Mouse (Mus musculus): ENCODE measurements around the gene Plxdc2. TPM values are rescaled to one million over a fixed set of nuclear protein-coding genes. Genes with fewer than 3 reads are reported as not detected.

The Plxdc2 gene
- polyA plus RNA-seq, 1 experiment from 2014 or later: 19.7 TPM

GRCm38 (mm10) chr2:16357946-16358345 lies 1.8 kb downstream of the Plxdc2 start:
- Histone ChIP-seq H3K9me3 (ENCODE audit: control insufficient read depth, low read length) (no peaks in the 10 kb centered on the region), H3K4me3 (ENCODE audit: low read depth, low read length) (peak overlapping the region; percentile 62), H3K27ac (ENCODE audit: low read depth, low read length) (no peak overlapping the region), H3K36me3 (ENCODE audit: control insufficient read depth, insufficient read depth, low read length) (no peaks in the 10 kb centered on the region), H3K4me2 (replicated peaks; ENCODE audit: low read depth, low read length) (peak overlapping the region; percentile 87), H3K27me3 (ENCODE audit: control insufficient read depth, insufficient read depth, low read length) (peaks cover 3% of the 10 kb centered on the region; the same call in 1 of the 2 replicates), H3K4me1 (replicated peaks; ENCODE audit: control insufficient read depth, insufficient read depth, low read length) (no peaks in the 10 kb centered on the region), H3K9ac (ENCODE audit: low read depth, low read length) (0 out of 2 replicates have a peak overlapping the region, but pooled peaks have one; percentile 24)
- DNase-seq (ENCODE audit: low spot score) (no peak), ATAC-seq (ENCODE audit: low FRiP score) (no peak)
- WGBS: 11% methylated on average over 1 of the region's 1 CpGs

GRCm38 (mm10) chr2:16359341-16359928 lies 3.3 kb downstream of the Plxdc2 start:
- DNase-seq (ENCODE audit: low spot score) (peak; percentile 22), ATAC-seq (ENCODE audit: low FRiP score) (no peak)
- Histone ChIP-seq H3K27ac (ENCODE audit: low read depth, low read length) (no peak overlapping the region), H3K4me3 (ENCODE audit: low read depth, low read length) (no peak overlapping the region), H3K4me1 (replicated peaks; ENCODE audit: control insufficient read depth, insufficient read depth, low read length) (no peaks in the 10 kb centered on the region), H3K36me3 (ENCODE audit: control insufficient read depth, insufficient read depth, low read length) (no peaks in the 10 kb centered on the region), H3K9ac (ENCODE audit: low read depth, low read length) (no peak overlapping the region), H3K27me3 (ENCODE audit: control insufficient read depth, insufficient read depth, low read length) (peaks cover 3% of the 10 kb centered on the region; the same call in 1 of the 2 replicates), H3K9me3 (ENCODE audit: control insufficient read depth, low read length) (no peaks in the 10 kb centered on the region), H3K4me2 (replicated peaks; ENCODE audit: low read depth, low read length) (no peak overlapping the region)
- WGBS: 72% methylated on average over 3 of the region's 3 CpGs

- Histone ChIP-seq H3K4me2 (replicated peaks; ENCODE audit: low read depth, low read length) (no peak overlapping the region), H3K36me3 (ENCODE audit: control insufficient read depth, insufficient read depth, low read length) (no peaks in the 10 kb centered on the region), H3K4me1 (replicated peaks; ENCODE audit: control insufficient read depth, insufficient read depth, low read length) (no peaks in the 10 kb centered on the region), H3K9me3 (ENCODE audit: control insufficient read depth, low read length) (no peaks in the 10 kb centered on the region), H3K9ac (ENCODE audit: low read depth, low read length) (no peak overlapping the region), H3K27ac (ENCODE audit: low read depth, low read length) (no peak overlapping the region), H3K27me3 (ENCODE audit: control insufficient read depth, insufficient read depth, low read length) (no peaks in the 10 kb centered on the region), H3K4me3 (ENCODE audit: low read depth, low read length) (no peak overlapping the region)
- no peak for ATAC-seq (ENCODE audit: low FRiP score)
- 88% methylated on average over 1 of the region's 1 CpGs for WGBS
- DNase-seq (ENCODE audit: low spot score): no peak
Measured at GRCm38 (mm10) chr2:16364749-16365148, 8.6 kb downstream of the Plxdc2 start.

- Histone ChIP-seq H3K9me3 (ENCODE audit: control insufficient read depth, low read length) (no peaks in the 10 kb centered on the region), H3K4me2 (replicated peaks; ENCODE audit: low read depth, low read length) (no peak overlapping the region), H3K4me1 (replicated peaks; ENCODE audit: control insufficient read depth, insufficient read depth, low read length) (no peaks in the 10 kb centered on the region), H3K9ac (ENCODE audit: low read depth, low read length) (no peak overlapping the region), H3K4me3 (ENCODE audit: low read depth, low read length) (no peak overlapping the region), H3K27ac (ENCODE audit: low read depth, low read length) (no peak overlapping the region), H3K27me3 (ENCODE audit: control insufficient read depth, insufficient read depth, low read length) (no peaks in the 10 kb centered on the region), H3K36me3 (ENCODE audit: control insufficient read depth, insufficient read depth, low read length) (no peaks in the 10 kb centered on the region)
- ATAC-seq (ENCODE audit: low FRiP score) (no peak), DNase-seq (ENCODE audit: low spot score) (no peak)
- WGBS: 60% methylated on average over 4 of the region's 4 CpGs
Measured at GRCm38 (mm10) chr2:16365830-16366401, 9.8 kb downstream of the Plxdc2 start.

GRCm38 (mm10) chr2:16370419-16370818 lies 14.3 kb downstream of the Plxdc2 start:
- Histone ChIP-seq H3K4me3 (ENCODE audit: low read depth, low read length) (no peak overlapping the region), H3K9me3 (ENCODE audit: control insufficient read depth, low read length) (no peaks in the 10 kb centered on the region), H3K27ac (ENCODE audit: low read depth, low read length) (no peak overlapping the region), H3K4me2 (replicated peaks; ENCODE audit: low read depth, low read length) (no peak overlapping the region), H3K4me1 (replicated peaks; ENCODE audit: control insufficient read depth, insufficient read depth, low read length) (no peaks in the 10 kb centered on the region), H3K36me3 (ENCODE audit: control insufficient read depth, insufficient read depth, low read length) (no peaks in the 10 kb centered on the region), H3K27me3 (ENCODE audit: control insufficient read depth, insufficient read depth, low read length) (no peaks in the 10 kb centered on the region), H3K9ac (ENCODE audit: low read depth, low read length) (no peak overlapping the region)
- DNase-seq (ENCODE audit: low spot score) (no peak), ATAC-seq (ENCODE audit: low FRiP score) (no peak)
- 92% methylated on average over 1 of the region's 1 CpGs for WGBS

GRCm38 (mm10) chr2:16374288-16374687 lies 18.2 kb downstream of the Plxdc2 start:
- Histone ChIP-seq H3K27ac (ENCODE audit: low read depth, low read length) (no peak overlapping the region), H3K4me3 (ENCODE audit: low read depth, low read length) (no peak overlapping the region), H3K4me2 (replicated peaks; ENCODE audit: low read depth, low read length) (no peak overlapping the region), H3K9me3 (ENCODE audit: control insufficient read depth, low read length) (no peaks in the 10 kb centered on the region), H3K36me3 (ENCODE audit: control insufficient read depth, insufficient read depth, low read length) (no peaks in the 10 kb centered on the region), H3K9ac (ENCODE audit: low read depth, low read length) (no peak overlapping the region), H3K27me3 (ENCODE audit: control insufficient read depth, insufficient read depth, low read length) (no peaks in the 10 kb centered on the region), H3K4me1 (replicated peaks; ENCODE audit: control insufficient read depth, insufficient read depth, low read length) (no peaks in the 10 kb centered on the region)
- no peak for ATAC-seq (ENCODE audit: low FRiP score)
- DNase-seq (ENCODE audit: low spot score): no peak

GRCm38 (mm10) chr2:16386206-16386605 lies 30.1 kb downstream of the Plxdc2 start:
- no peak for DNase-seq (ENCODE audit: low spot score)
- H3K36me3 ChIP-seq (ENCODE audit: control insufficient read depth, insufficient read depth, low read length): no peaks in the 10 kb centered on the region
- no peaks in the 10 kb centered on the region for H3K9me3 ChIP-seq (ENCODE audit: control insufficient read depth, low read length)
- no peak overlapping the region for H3K4me3 ChIP-seq (ENCODE audit: low read depth, low read length)
- no peak overlapping the region for H3K27ac ChIP-seq (ENCODE audit: low read depth, low read length)
- 88% methylated on average over 1 of the region's 1 CpGs for WGBS
- H3K9ac ChIP-seq (ENCODE audit: low read depth, low read length): no peak overlapping the region
- no peak for ATAC-seq (ENCODE audit: low FRiP score)
- H3K27me3 ChIP-seq (ENCODE audit: control insufficient read depth, insufficient read depth, low read length): no peaks in the 10 kb centered on the region
- H3K4me1 ChIP-seq (replicated peaks; ENCODE audit: control insufficient read depth, insufficient read depth, low read length): no peaks in the 10 kb centered on the region
- no peak overlapping the region for H3K4me2 ChIP-seq (replicated peaks; ENCODE audit: low read depth, low read length)

- H3K27ac ChIP-seq (ENCODE audit: low read depth, low read length): no peak overlapping the region
- ATAC-seq (ENCODE audit: low FRiP score): no peak
- H3K4me2 ChIP-seq (replicated peaks; ENCODE audit: low read depth, low read length): no peak overlapping the region
- H3K9me3 ChIP-seq (ENCODE audit: control insufficient read depth, low read length): no peaks in the 10 kb centered on the region
- H3K4me3 ChIP-seq (ENCODE audit: low read depth, low read length): no peak overlapping the region
- no peaks in the 10 kb centered on the region for H3K27me3 ChIP-seq (ENCODE audit: control insufficient read depth, insufficient read depth, low read length)
- no peak overlapping the region for H3K9ac ChIP-seq (ENCODE audit: low read depth, low read length)
- no peaks in the 10 kb centered on the region for H3K4me1 ChIP-seq (replicated peaks; ENCODE audit: control insufficient read depth, insufficient read depth, low read length)
- DNase-seq (ENCODE audit: low spot score): no peak
- H3K36me3 ChIP-seq (ENCODE audit: control insufficient read depth, insufficient read depth, low read length): no peaks in the 10 kb centered on the region
Measured at GRCm38 (mm10) chr2:16386692-16387091, 30.6 kb downstream of the Plxdc2 start.

- Histone ChIP-seq H3K36me3 (ENCODE audit: control insufficient read depth, insufficient read depth, low read length) (no peaks in the 10 kb centered on the region), H3K9ac (ENCODE audit: low read depth, low read length) (no peak overlapping the region), H3K4me3 (ENCODE audit: low read depth, low read length) (no peak overlapping the region), H3K4me1 (replicated peaks; ENCODE audit: control insufficient read depth, insufficient read depth, low read length) (no peaks in the 10 kb centered on the region), H3K9me3 (ENCODE audit: control insufficient read depth, low read length) (no peaks in the 10 kb centered on the region), H3K4me2 (replicated peaks; ENCODE audit: low read depth, low read length) (no peak overlapping the region), H3K27me3 (ENCODE audit: control insufficient read depth, insufficient read depth, low read length) (no peaks in the 10 kb centered on the region), H3K27ac (ENCODE audit: low read depth, low read length) (no peak overlapping the region)
- no peak for ATAC-seq (ENCODE audit: low FRiP score)
- no peak for DNase-seq (ENCODE audit: low spot score)
Measured at GRCm38 (mm10) chr2:16387787-16388186, 31.7 kb downstream of the Plxdc2 start.
